Mouse (Mus musculus) Patski (cell line): Measurements from ENCODE around the gene Ubl4a. TPM values are rescaled to one million over a fixed set of nuclear protein-coding genes. Genes with fewer than 3 reads are reported as not detected.
"Not testable (repeated sequence)": the region's sequence is repeated elsewhere in the genome, so short reads cannot be mapped to it uniquely, and the experiment has no call there.

Experiments used
- ATAC-seq: fragments of 100-300 bp; one replicate; pipeline ENCODE4 v1.8.0; 2021
- CTCF ChIA-PET: fragments of 350-600 bp; sonication (Branson Sonifier 250); formaldehyde crosslinking; loops from one replicate; lab custom pipeline; 2022; ENCODE audit warnings: inconsistent platforms; lab: Charles Lee
- POLR2A ChIA-PET: fragments of 350-600 bp; sonication (Branson Sonifier 250); formaldehyde crosslinking; loops from one replicate; lab custom pipeline; 2022; ENCODE audit warnings: antibody characterized with exemption, inconsistent platforms; lab: Charles Lee
- DNase-seq: peaks from one replicate; pipeline ENCODE4 v3.0.0-alpha.2; 2011; ENCODE audit warnings: low read depth, low spot score
- H3K27me3 ChIP-seq: fragments of 371-371 bp; one replicate; pipeline ENCODE4 v1.5.1; 2021
- CTCF ChIP-seq: fragments of 100-300 bp; IDR thresholded peaks from one replicate; pipeline ENCODE4 v1.5.1; 2021
- in situ Hi-C: fragments of 300-500 bp; cut with MboI; formaldehyde crosslinking; loops from 3 replicates; pipeline ENCODE4 v1.11.1; 2018; ENCODE audit warnings: low pct_unique_long_range_greater_than_20kb, mixed read lengths
- polyA plus RNA-seq: library from polyadenylated mRNA; unstranded; gene quantifications from one replicate; pipeline ENCODE4 v1.2.3, GENCODE M21; 2021

Gene Ubl4a
- polyA plus RNA-seq, 1 experiment from 2014 or later = 31.4 TPM

DNA sequence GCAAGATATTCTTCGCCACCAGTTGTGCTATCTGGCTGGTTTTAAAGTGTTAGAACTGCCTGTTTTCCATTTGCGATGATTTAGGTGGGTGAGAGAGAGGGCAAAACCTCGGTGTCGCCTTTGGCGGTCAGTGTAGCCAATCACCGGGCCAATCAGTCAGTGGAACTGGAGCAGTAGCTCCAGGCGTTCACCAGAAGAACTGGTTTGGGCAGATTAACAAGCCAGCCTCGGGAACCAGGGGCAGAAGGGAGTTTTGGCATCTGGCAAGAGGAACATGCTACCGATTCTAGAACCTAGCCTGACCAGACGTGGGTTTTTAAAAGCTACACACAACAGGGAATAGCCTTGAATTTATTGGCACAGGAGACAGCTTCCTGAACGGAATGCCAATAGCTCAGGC, 13.8 kb downstream of the Ubl4a start:
- in situ Hi-C loops = no loop called here
- no peak for TF ChIP-seq CTCF
- H3K27me3 ChIP-seq = peaks cover 4% of the 10 kb centered on the region
- ATAC-seq = no peak
- ChIA-PET CTCF (no interaction called here), POLR2A (no interaction called here)
- no peak for DNase-seq

DNA sequence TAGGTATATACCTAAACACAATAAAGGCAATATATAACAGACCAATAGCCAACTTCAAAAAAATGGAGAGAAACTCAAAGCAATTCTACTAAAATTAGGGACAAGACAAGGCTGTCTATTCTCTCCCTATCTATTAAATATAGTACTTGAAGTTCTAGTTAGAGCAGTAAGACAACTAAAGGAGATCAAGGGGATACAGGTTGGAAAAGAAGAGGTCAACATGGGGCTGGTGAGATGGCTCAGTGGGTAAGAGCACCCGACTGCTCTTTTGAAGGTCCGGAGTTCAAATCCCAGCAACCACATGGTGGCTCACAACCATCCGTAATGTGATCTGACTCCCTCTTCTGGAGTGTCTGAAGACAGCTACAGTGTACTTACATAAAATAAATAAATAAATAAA, 15.9 kb downstream of the Ubl4a start:
- ATAC-seq, DNase-seq, CTCF ChIA-PET, POLR2A ChIA-PET, in situ Hi-C loops, H3K27me3 ChIP-seq: not testable (repeated sequence)

DNA sequence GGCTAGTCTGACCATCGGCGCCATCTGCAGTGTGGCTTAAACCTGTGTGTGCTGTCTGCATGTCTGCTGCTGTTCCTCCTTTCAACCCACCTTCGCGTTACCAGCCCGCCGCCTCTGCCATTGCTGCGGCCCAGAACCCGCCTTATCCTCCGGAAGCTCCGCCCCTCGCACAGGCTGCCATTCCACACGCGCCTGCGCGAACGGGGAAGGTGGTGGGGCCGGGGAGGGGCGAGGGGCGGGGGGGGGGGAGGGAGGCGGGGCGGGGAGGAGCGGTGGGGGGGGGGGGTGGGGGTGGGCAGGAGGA, 19.6 kb downstream of the Ubl4a start, which contains the start of gene Lage3:
TSS of gene Lage3 (minus strand) at position 152 of the 304 bp plus-strand sequence.
- TF ChIP-seq CTCF = no peak
- in situ Hi-C loops = no loop called here
- no peak for DNase-seq
- peaks cover 18% of the 10 kb centered on the region for H3K27me3 ChIP-seq
- CTCF ChIA-PET = no interaction called here
- POLR2A ChIA-PET = no interaction called here
- ATAC-seq = peak; percentile 62

DNA sequence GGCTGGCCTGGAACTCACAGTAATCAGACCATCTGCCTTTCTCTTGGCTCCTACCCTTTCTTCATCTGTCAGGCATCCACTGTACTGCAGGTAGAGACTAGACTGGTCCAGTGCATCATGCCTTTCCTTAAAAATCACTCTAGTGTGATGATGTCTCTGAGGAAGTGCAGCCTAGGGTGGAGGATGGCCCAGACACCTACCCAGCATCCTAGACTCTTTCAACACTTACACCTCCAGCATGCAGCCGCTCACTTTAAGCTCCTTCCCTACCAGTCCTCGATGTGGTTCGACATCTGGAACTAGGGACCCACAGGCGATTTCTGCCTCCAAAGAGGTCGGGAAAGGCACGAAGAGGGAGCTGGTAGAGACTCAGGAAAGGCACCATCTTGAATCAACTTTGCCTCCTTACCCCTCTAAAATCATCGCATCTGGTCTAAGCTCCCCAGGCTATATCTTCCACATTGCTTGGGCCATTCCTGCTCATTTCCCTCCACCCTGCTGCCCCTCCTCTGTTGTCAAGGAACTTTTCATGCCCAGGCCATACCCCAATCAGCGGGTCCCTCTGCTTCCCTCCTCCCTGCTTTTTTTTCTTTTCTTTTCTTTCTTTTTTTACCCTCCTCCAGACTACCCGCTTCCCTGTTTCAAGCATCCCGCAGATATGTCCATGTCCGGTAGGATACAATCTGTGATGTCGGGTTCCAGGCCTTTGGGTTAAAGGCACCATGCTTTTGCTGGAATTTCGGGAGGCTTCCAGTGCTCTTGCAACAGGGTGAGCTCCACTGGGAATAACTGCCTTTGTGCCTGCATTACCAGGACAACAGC, 20.2 kb downstream of the Ubl4a start:
- CTCF ChIA-PET = interaction anchor here (1.3 kb wide), 1 partner anchor 17 kb away, joined by 3 read pairs; no protein-coding TSS in a partner anchor
- peaks cover 18% of the 10 kb centered on the region for H3K27me3 ChIP-seq
- ATAC-seq (no peak), DNase-seq (no peak)
- in situ Hi-C loops = no loop called here
- TF ChIP-seq CTCF = no peak
- POLR2A ChIA-PET = no interaction called here

DNA sequence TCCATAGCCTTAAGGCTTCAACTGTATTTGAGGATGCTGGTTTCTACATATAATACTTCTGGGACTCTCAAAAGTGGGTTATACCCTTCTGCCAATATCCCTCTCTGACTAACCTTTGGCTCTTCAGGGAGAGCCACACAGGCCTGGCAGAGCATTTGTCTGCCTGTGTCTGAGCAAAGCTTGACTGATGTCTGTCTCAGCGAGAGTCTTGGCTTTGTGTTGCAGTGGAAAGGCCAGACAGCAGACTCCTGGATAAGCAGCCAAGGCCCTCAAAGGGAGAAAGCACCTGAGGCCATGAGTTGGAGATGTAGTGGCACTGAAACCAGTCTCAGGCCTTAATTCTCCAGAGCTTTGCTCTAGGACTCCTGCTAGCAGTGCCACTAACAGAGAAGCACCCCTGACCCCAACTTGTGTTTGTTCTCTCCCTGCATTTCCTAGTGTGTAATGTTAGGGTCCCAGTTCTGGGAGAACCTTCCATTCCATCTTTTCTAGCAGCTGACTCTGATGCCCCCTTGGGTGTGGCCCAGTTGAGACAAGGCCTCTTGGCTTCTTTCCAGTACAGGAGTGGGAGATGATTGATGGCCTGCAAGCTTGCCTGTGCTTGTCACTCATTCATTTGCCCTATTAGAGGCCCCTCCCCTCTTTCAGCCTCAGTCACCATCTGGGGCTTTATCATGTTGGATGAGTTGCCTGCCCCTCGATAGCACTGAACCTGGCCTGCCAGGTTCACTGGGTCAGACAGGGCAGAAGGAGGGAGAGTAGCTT, 42.7 kb downstream of the Ubl4a start:
- no peak for ATAC-seq
- no peaks in the 10 kb centered on the region for H3K27me3 ChIP-seq
- ChIA-PET CTCF (interaction anchor here (1.3 to 2.2 kb wide), 2 partner anchors 12 to 16 kb away, joined by 3 to 5 read pairs; no protein-coding TSS in a partner anchor), POLR2A (interaction anchor here (0.6 to 1.0 kb wide), 3 partner anchors 17 to 79 kb away, joined by 3 to 7 read pairs (median 5); no protein-coding TSS in a partner anchor)
- no peak for DNase-seq
- no peak for TF ChIP-seq CTCF
- in situ Hi-C loops = no loop called here

DNA sequence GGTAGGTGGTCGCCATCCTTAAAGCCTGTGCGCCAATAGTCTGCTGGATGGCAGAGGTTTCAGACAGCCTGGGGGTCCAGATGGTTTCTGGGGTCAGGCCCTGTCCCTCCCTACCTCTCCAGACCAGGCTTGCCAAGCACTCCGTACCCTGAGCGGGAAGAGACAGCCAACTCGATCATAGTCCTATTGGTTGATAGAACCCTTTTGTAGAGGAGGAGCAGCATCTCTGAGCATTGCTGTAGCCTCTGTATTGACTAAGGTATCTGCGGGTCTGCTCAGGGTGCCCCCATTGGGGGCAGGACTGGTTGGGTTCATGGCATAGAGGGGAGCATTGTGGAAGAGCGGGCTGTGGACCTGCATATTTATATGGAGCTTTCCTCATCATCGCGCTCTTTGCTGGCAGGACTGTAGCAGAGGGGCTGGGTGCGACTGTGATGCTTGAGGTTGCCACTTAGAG, 43.8 kb downstream of the Ubl4a start:
- no peak for TF ChIP-seq CTCF
- peak; percentile 6 for ATAC-seq
- in situ Hi-C loops = no loop called here
- no peak for DNase-seq
- ChIA-PET CTCF (no interaction called here), POLR2A (interaction anchor here (0.6 to 1.6 kb wide), 2 partner anchors 18 to 39 kb away, joined by 3 to 5 read pairs; no protein-coding TSS in a partner anchor)
- peaks cover 8% of the 10 kb centered on the region for H3K27me3 ChIP-seq

DNA sequence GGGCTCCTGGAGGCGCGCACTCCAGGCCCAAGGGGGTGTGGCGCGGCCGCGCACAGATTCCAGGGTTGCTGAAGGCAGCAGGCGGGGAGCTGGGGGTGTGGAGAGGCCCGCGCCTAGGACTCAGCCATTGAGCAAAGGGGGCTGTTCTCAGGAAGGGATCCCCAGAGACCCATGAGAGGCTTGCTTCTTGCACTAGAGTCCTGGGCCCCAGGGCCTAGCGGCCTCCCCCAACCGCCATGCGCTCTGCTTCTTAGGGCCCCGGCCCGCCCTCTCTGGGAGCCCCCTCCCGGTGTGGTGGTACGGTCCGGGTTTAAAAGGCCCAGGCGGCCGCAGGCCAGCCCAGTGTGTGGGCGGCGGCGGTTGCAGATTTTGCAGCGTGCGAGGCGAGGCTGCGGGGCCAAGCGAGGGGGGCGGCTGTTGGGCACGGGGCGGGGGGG, 44.3 kb downstream of the Ubl4a start, which contains the start of gene Plxna3:
TSS of gene Plxna3 (plus strand) at position 342 of the 437 bp plus-strand sequence.
- ATAC-seq (peak; percentile 81), DNase-seq (no peak)
- no peak for TF ChIP-seq CTCF
- POLR2A ChIA-PET = interaction anchor here (1.6 kb wide), 1 partner anchor 40 kb away, joined by 3 read pairs; no protein-coding TSS in a partner anchor
- CTCF ChIA-PET = no interaction called here
- peaks cover 8% of the 10 kb centered on the region for H3K27me3 ChIP-seq
- in situ Hi-C loops = no loop called here

Other genes starting within 250 kb of the Ubl4a start
- gene Opn1mw, start 245.8 kb downstream of the Ubl4a start, polyA plus RNA-seq = 0.24 TPM
- 24.5 TPM for gene Mecp2, start 237.9 kb downstream of the Ubl4a start, polyA plus RNA-seq
- not detected for gene Tex28, start 205.4 kb downstream of the Ubl4a start, polyA plus RNA-seq
- 0.04 TPM for gene Tktl1, start 196.0 kb downstream of the Ubl4a start, polyA plus RNA-seq
- 888 TPM for gene Flna, start 123.4 kb downstream of the Ubl4a start, polyA plus RNA-seq
- 88.3 TPM for gene Emd, start 118.5 kb downstream of the Ubl4a start, polyA plus RNA-seq
- gene Rpl10, start 102.4 kb downstream of the Ubl4a start, polyA plus RNA-seq = 1,219 TPM
- 76.5 TPM for gene Taz, start 91.3 kb downstream of the Ubl4a start, polyA plus RNA-seq
- gene Dnase1l1, start 90.9 kb downstream of the Ubl4a start, polyA plus RNA-seq = 42.2 TPM
- 260 TPM for gene Atp6ap1, start 76.1 kb downstream of the Ubl4a start, polyA plus RNA-seq
- gene Gdi1, start 68.2 kb downstream of the Ubl4a start, polyA plus RNA-seq = 383 TPM
- 131 TPM for gene Fam50a, start 60.2 kb downstream of the Ubl4a start, polyA plus RNA-seq
- 15.5 TPM for gene Plxna3, start 44.2 kb downstream of the Ubl4a start, polyA plus RNA-seq
- 42.5 TPM for gene Lage3, start 19.6 kb downstream of the Ubl4a start, polyA plus RNA-seq
- gene Slc10a3, start 131 bp upstream of the Ubl4a start, polyA plus RNA-seq = 17.6 TPM
- gene Fam3a, start 20.1 kb upstream of the Ubl4a start, polyA plus RNA-seq = 25.0 TPM
- 33.9 TPM for gene Ikbkg, start 20.1 kb upstream of the Ubl4a start, polyA plus RNA-seq
- gene G6pdx, start 56.0 kb upstream of the Ubl4a start, polyA plus RNA-seq = 64.5 TPM
- gene Gm6880, start 108.2 kb upstream of the Ubl4a start, polyA plus RNA-seq = not detected
- not detected for gene Olfr1326-ps1, start 201.7 kb upstream of the Ubl4a start, polyA plus RNA-seq
- gene Olfr1325, start 219.5 kb upstream of the Ubl4a start, polyA plus RNA-seq = not detected